Mouse (Mus musculus) MEL (cell line): Measurements from ENCODE around the gene Rpa2. TPM values are rescaled to one million over a fixed set of nuclear protein-coding genes. Genes with fewer than 3 reads are reported as not detected.

Experiments
- DNase-seq: peaks from one replicate; pipeline ENCODE4 v3.0.0; 2011; ENCODE audit warnings: low read depth, low spot score
- H3K27ac ChIP-seq: 2 replicates; pipeline ENCODE4 v1.5.1; 2012; ENCODE audit warnings: low read depth, mild to moderate bottlenecking, control low read depth, low read length, moderate library complexity; ENCODE audit not compliant: control insufficient read depth
- H3K27me3 ChIP-seq, 2 experiments: fragments of 150-350 bp in 1 of 2; sonication (generic) in 1 of 2; 2 replicates each; pipeline ENCODE4 v1.6.1; 2012; ENCODE audit warnings: low read length in 2 of 2, mild to moderate bottlenecking in 2 of 2, improper control_type of control experiment in 1 of 2, moderate library complexity in 1 of 2; ENCODE audit not compliant: insufficient read depth in 2 of 2, control insufficient read depth in 1 of 2
- H3K36me3 ChIP-seq, 2 experiments: 2 replicates each; pipeline ENCODE4 v1.6.1; 2012 to 2014; ENCODE audit warnings: low read length in 2 of 2, improper control_type of control experiment in 1 of 2, inconsistent platforms in 1 of 2, mild to moderate bottlenecking in 1 of 2; ENCODE audit not compliant: insufficient read depth in 2 of 2, control insufficient read depth in 1 of 2
- H3K4me1 ChIP-seq, 2 experiments: fragments of 150-350 bp in 1 of 2; sonication (generic) in 1 of 2; 2 replicates each; pipeline ENCODE4 v1.6.1; 2012; ENCODE audit warnings: low read length in 2 of 2, improper control_type of control experiment in 1 of 2, mild to moderate bottlenecking in 1 of 2; ENCODE audit not compliant: insufficient read depth in 2 of 2, control insufficient read depth in 1 of 2
- H3K4me3 ChIP-seq, 2 experiments: fragments of 150-350 bp in 1 of 2; sonication (generic) in 1 of 2; 2 replicates each; pipeline ENCODE4 v1.5.1; 2012; ENCODE audit warnings: low read depth in 2 of 2, low read length in 2 of 2, mild to moderate bottlenecking in 2 of 2, moderate library complexity in 2 of 2, control low read depth in 1 of 2, improper control_type of control experiment in 1 of 2; ENCODE audit not compliant: control insufficient read depth in 1 of 2, insufficient read depth in 1 of 2
- H3K79me2 ChIP-seq: 2 replicates; pipeline ENCODE4 v1.6.1; 2012; ENCODE audit warnings: mild to moderate bottlenecking, low read length, moderate library complexity; ENCODE audit not compliant: control insufficient read depth, poor library complexity, insufficient read depth
- H3K9ac ChIP-seq: 2 replicates; pipeline ENCODE4 v1.6.1; 2012; ENCODE audit warnings: low read depth, mild to moderate bottlenecking, control low read depth, low read length, moderate library complexity; ENCODE audit not compliant: control insufficient read depth, poor library complexity, severe bottlenecking
- H3K9me3 ChIP-seq: fragments of 150-350 bp; sonication (generic); replicated peaks from 2 replicates; pipeline ENCODE4 v1.6.1; 2012; ENCODE audit warnings: mild to moderate bottlenecking, low read length, improper control_type of control experiment, moderate library complexity; ENCODE audit not compliant: insufficient read depth
- BHLHE40 ChIP-seq: IDR thresholded peaks from 2 replicates; pipeline ENCODE4 v1.6.1; 2012; ENCODE audit warnings: low read depth, mild to moderate bottlenecking, inconsistent platforms, low read length, improper control_type of control experiment, borderline replicate concordance
- CHD1 ChIP-seq: IDR thresholded peaks from 2 replicates; pipeline ENCODE4 v1.6.1; 2012; ENCODE audit warnings: low read depth, mild to moderate bottlenecking, inconsistent platforms, low read length, improper control_type of control experiment
- E2F4 ChIP-seq: IDR thresholded peaks from 2 replicates; pipeline ENCODE4 v1.6.1; 2011; ENCODE audit warnings: low read depth, low read length, improper control_type of control experiment, borderline replicate concordance
- ELF1 ChIP-seq: IDR thresholded peaks from 2 replicates; pipeline ENCODE4 v1.6.1; 2014; ENCODE audit warnings: low read depth, mild to moderate bottlenecking, inconsistent platforms, low read length, improper control_type of control experiment, moderate library complexity
- MAFK ChIP-seq: IDR thresholded peaks from 2 replicates; pipeline ENCODE4 v1.6.1; 2011; ENCODE audit warnings: low read depth, mild to moderate bottlenecking, low read length, improper control_type of control experiment, borderline replicate concordance
- MAX ChIP-seq: IDR thresholded peaks from 2 replicates; pipeline ENCODE4 v1.6.1; 2011; ENCODE audit warnings: low read length, improper control_type of control experiment
- MEF2A ChIP-seq: IDR thresholded peaks from 2 replicates; pipeline ENCODE4 v1.6.1; 2014; ENCODE audit warnings: low read depth, mild to moderate bottlenecking, inconsistent platforms, low read length, improper control_type of control experiment; ENCODE audit not compliant: poor library complexity, insufficient replicate concordance, severe bottlenecking; ENCODE audit errors: extremely low read depth
- MXI1 ChIP-seq: IDR thresholded peaks from 2 replicates; pipeline ENCODE4 v1.6.1; 2011; ENCODE audit warnings: mild to moderate bottlenecking, low read depth, low read length, improper control_type of control experiment
- MYB ChIP-seq: IDR thresholded peaks from 2 replicates; pipeline ENCODE4 v1.6.1; 2011; ENCODE audit warnings: mild to moderate bottlenecking, low read depth, low read length, improper control_type of control experiment
- MYC ChIP-seq: IDR thresholded peaks from 2 replicates; pipeline ENCODE4 v1.6.1; 2011; ENCODE audit warnings: low read depth, mild to moderate bottlenecking, low read length, improper control_type of control experiment, moderate library complexity
- NELFE ChIP-seq: IDR thresholded peaks from 2 replicates; pipeline ENCODE4 v1.6.1; 2011; ENCODE audit warnings: low read depth, low read length, improper control_type of control experiment
- NRF1 ChIP-seq: IDR thresholded peaks from 2 replicates; pipeline ENCODE4 v1.6.1; 2014; ENCODE audit warnings: low read depth, mild to moderate bottlenecking, inconsistent platforms, low read length, improper control_type of control experiment, moderate library complexity; ENCODE audit not compliant: poor library complexity, insufficient read depth, severe bottlenecking
- RAD21 ChIP-seq: IDR thresholded peaks from 2 replicates; pipeline ENCODE4 v1.6.1; 2011; ENCODE audit warnings: mild to moderate bottlenecking, low read depth, low read length, improper control_type of control experiment
- UBTF ChIP-seq: IDR thresholded peaks from 2 replicates; pipeline ENCODE4 v1.6.1; 2012; ENCODE audit warnings: low read depth, mild to moderate bottlenecking, inconsistent platforms, low read length, improper control_type of control experiment, moderate library complexity, borderline replicate concordance; ENCODE audit not compliant: insufficient read depth
- USF2 ChIP-seq, 2 experiments: IDR thresholded peaks; 2 replicates each; pipeline ENCODE4 v1.6.1; 2011 to 2012; ENCODE audit warnings: improper control_type of control experiment in 2 of 2, low read length in 2 of 2, borderline replicate concordance in 1 of 2, inconsistent platforms in 1 of 2, low read depth in 1 of 2, mild to moderate bottlenecking in 1 of 2; ENCODE audit not compliant: insufficient read depth in 1 of 2
- polyA plus RNA-seq, 2 experiments: library from polyadenylated mRNA; stranded (reverse) in 1 of 2; unstranded in 1 of 2; fragments of >175 nt in 1 of 2; fragments of >200 nt in 1 of 2; gene quantifications; 2 replicates each; pipeline versions ENCODE4 v1.2.1 to v1.2.4; 2012; ENCODE audit warnings: low replicate concordance in 2 of 2, low read depth in 1 of 2; ENCODE audit not compliant: insufficient read length in 2 of 2, insufficient read depth in 1 of 2, missing spikeins in 1 of 2
- total RNA-seq: library from RNA; depleted of rRNA; stranded (reverse); fragments of 300-350 nt; gene quantifications from 2 replicates; pipeline ENCODE4 v1.2.3, GENCODE M21; 2012

Rpa2 gene
- total and polyA plus RNA-seq, 3 experiments = 103 to 119 TPM; not detected in 1

- TF ChIP-seq BHLHE40 (no peak), RAD21 (no peak), ELF1 (peak; percentile 85), USF2 (IDR thresholded peaks at IDR 0.05; ENCODE audit: borderline replicate concordance in 1 of 2, insufficient read depth in 1 of 2, low read depth in 1 of 2, low read length in 2 of 2) (no peak), MYB (no peak), E2F4 (no peak), MEF2A (no peak), UBTF (no peak), CHD1 (no peak), MYC (no peak), MXI1 (peak; percentile 43; the same call in 1 of the 2 replicates)
- TF ChIP-seq, all 39 proteins: peak for 12
These were observed 20.4 kb upstream of the Rpa2 start (continued) for GRCm38 (mm10) chr4:132747664-132748259.

DNA sequence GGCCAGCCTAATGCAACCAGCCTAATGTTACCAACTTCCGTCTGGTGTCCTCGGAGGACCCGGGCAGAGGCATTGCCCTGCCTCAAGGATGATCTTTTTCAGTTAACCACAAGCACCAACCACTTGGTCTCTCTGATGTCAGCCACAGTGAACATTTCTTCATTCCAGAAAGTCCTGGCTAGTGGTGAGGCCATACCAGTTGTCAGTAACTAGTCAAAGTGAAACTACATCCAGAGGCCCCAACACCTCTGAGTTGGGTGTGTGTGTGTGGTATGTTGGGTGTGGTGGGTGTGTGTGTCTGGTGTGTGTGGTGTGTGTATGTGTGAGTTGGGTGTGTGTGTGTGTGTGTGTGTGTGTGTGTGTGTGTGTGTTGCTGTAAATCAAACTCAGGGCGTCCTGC lies 19.4 kb upstream of the Rpa2 start:
- no peaks in the 10 kb centered on the region for H3K27me3 ChIP-seq
- no peaks in the 10 kb centered on the region for H3K9me3 ChIP-seq
- no peak for DNase-seq
- peaks cover under 1 to 22% of the 10 kb centered on the region in 2 experiments for H3K4me1 ChIP-seq
- no peaks in the 10 kb centered on the region for H3K79me2 ChIP-seq
- H3K4me3 ChIP-seq = no peak overlapping the region
- no peak overlapping the region for H3K27ac ChIP-seq
- peaks cover 0 to 17% of the 10 kb centered on the region in 2 experiments; a peak in 2 of 4 replicates for H3K36me3 ChIP-seq
- TF ChIP-seq CHD1 (no peak), MAFK (no peak)
- TF ChIP-seq, all 39 proteins: peak for 0
- H3K9ac ChIP-seq = no peak overlapping the region

DNA sequence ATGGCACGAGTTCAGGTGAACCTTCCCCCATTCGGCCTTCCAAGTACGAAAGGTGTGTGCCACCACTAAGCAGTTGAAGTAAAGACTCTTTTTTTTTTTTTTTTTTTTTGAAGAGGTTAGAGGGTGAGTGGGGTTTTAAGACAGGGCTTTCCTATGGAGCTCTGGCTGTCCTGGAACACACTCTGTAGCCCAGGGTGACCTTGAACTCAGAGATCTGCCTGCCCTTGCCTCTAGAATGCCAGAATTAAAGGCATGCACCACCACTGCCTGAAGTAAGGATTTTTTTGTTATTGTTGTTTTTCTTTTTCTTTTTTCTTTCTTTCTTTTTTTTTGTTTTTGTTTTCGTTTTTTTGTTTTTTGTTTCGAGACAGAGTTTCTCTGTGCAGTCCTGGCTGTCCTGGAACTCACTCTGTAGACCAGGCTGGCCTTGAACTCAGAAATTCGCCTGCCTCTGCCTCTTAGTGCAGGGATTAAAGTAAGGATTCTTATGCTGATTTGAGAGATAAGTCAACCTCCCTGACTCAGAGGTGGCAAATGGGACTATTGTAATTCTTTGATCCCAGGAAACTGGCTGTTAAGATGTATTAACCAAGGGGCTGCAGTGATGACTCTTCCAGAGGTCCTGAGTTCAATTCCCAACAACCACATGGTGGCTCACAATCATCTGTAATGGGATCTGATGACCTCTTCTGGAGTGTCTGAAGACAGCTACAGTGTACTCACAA lies 18.7 kb upstream of the Rpa2 start:
- Histone ChIP-seq H3K9me3 (no peaks in the 10 kb centered on the region), H3K9ac (no peak overlapping the region)
- no peak for TF ChIP-seq NELFE
- TF ChIP-seq MAX = no peak
- TF ChIP-seq NRF1 = no peak
- TF ChIP-seq, all 39 proteins: peak for 0
- Histone ChIP-seq H3K4me3 (no peak overlapping the region), H3K4me1 (peaks cover 0 to 15% of the 10 kb centered on the region in 2 experiments; a peak in 3 of 4 replicates), H3K36me3 (peaks cover 0 to 12% of the 10 kb centered on the region in 2 experiments; a peak in 2 of 4 replicates), H3K27me3 (no peaks in the 10 kb centered on the region), H3K79me2 (no peaks in the 10 kb centered on the region), H3K27ac (no peak overlapping the region)
- DNase-seq = no peak
